Mouse (Mus musculus): ENCODE measurements around the gene Pfkfb3. TPM values are rescaled to one million over a fixed set of nuclear protein-coding genes. Genes with fewer than 3 reads are reported as not detected.

The Pfkfb3 gene
- polyA plus RNA-seq, 1 experiment from 2014 or later = 41.1 TPM

Other genes starting within 250 kb of the Pfkfb3 start
- gene Rbm17, start 50.1 kb upstream of the Pfkfb3 start, polyA plus RNA-seq (2015; fragmentation: Nextera tagmentation; extraction: Ambion mirVana) = 146 and 149 TPM in 2 replicates
- not detected in 2 replicates for gene Gm17490, start 72.2 kb upstream of the Pfkfb3 start, polyA plus RNA-seq (2015; fragmentation: Nextera tagmentation; extraction: Ambion mirVana)
- gene Il2ra, start 88.7 kb upstream of the Pfkfb3 start, polyA plus RNA-seq (2015; fragmentation: Nextera tagmentation; extraction: Ambion mirVana) = not detected in 2 replicates
- 0.39 and 0.80 TPM in 2 replicates for gene Il15ra, start 151.2 kb upstream of the Pfkfb3 start, polyA plus RNA-seq (2015; fragmentation: Nextera tagmentation; extraction: Ambion mirVana)
- 125 and 142 TPM in 2 replicates for gene Fbh1, start 223.5 kb upstream of the Pfkfb3 start, polyA plus RNA-seq (2015; fragmentation: Nextera tagmentation; extraction: Ambion mirVana)
- 43.5 and 55.0 TPM in 2 replicates for gene Ankrd16, start 223.8 kb upstream of the Pfkfb3 start, polyA plus RNA-seq (2015; fragmentation: Nextera tagmentation; extraction: Ambion mirVana)

Data from forebrain, embryonic 16.5 days (tissue).